Mouse (Mus musculus) olfactory bulb, adult 2 months (tissue): Measurements from ENCODE around the gene Fstl4. TPM values are rescaled to one million over a fixed set of nuclear protein-coding genes. Genes with fewer than 3 reads are reported as not detected.

Experiments used
- H3K27ac ChIP-seq: fragments of 200-500 bp; 2 replicates; pipeline ENCODE4 v1.5.1; 2012; ENCODE audit warnings: low read depth, low read length; ENCODE audit not compliant: insufficient read depth
- H3K4me1 ChIP-seq: fragments of 200-500 bp; 2 replicates; pipeline ENCODE4 v1.6.1; 2012; ENCODE audit warnings: low read length; ENCODE audit not compliant: control insufficient read depth, insufficient read depth
- H3K4me3 ChIP-seq: fragments of 200-500 bp; 2 replicates; pipeline ENCODE4 v1.5.1; 2012; ENCODE audit warnings: mild to moderate bottlenecking, low read depth, low read length, moderate library complexity; ENCODE audit not compliant: insufficient read depth
- CTCF ChIP-seq: fragments of 200-500 bp; IDR thresholded peaks from 2 replicates; pipeline ENCODE4 v1.5.1; 2012; ENCODE audit warnings: low read depth, mild to moderate bottlenecking, low read length, moderate library complexity; ENCODE audit not compliant: insufficient read depth
- POLR2A ChIP-seq: fragments of 200-500 bp; IDR thresholded peaks from 2 replicates; pipeline ENCODE4 v1.6.1; 2012; ENCODE audit warnings: mild to moderate bottlenecking, low read depth, low read length, moderate library complexity; ENCODE audit not compliant: insufficient read depth
- WGBS: fragments of 180-500 bp; shearing (Covaris S2); methylation state at CpG from one replicate; pipeline ENCODE4 v1.1.7; 2018; 5-methylcytosine and 5-hydroxymethylcytosine counted together
- polyA plus RNA-seq: library from polyadenylated mRNA; stranded (reverse); fragments of >200 nt; gene quantifications from 2 replicates; pipeline ENCODE4 v1.2.4, GENCODE M21; 2012; ENCODE audit warnings: low replicate concordance; ENCODE audit not compliant: missing spikeins, insufficient read depth, insufficient read length

Fstl4 gene
- polyA plus RNA-seq, 1 experiment: not detected

DNA sequence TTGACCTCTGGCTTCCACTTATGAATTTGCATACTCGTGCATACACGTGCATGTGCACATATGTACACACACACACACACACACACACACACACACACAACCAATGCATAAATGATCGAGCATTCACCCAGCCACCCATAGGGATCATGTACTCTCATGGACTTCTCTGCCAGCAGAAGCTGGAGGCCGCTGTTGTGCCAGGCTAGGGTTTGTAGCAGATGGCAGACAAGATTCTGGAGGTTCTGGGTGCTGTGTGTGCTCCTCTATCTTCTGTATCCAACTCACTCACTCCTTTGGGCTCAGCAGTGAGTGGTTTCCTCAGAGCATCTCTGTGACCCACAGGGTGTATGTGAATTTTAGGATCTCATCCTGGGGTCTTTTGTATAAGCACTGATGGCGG lies 230.3 kb downstream of the Fstl4 start:
- WGBS: 96% methylated on average over 5 of the region's 5 CpGs
- Histone ChIP-seq H3K4me1 (peaks cover 5% of the 10 kb centered on the region; the same call in 1 of the 2 replicates), H3K4me3 (no peak overlapping the region), H3K27ac (no peak overlapping the region)
- TF ChIP-seq POLR2A: no peak
- no peak for TF ChIP-seq CTCF

DNA sequence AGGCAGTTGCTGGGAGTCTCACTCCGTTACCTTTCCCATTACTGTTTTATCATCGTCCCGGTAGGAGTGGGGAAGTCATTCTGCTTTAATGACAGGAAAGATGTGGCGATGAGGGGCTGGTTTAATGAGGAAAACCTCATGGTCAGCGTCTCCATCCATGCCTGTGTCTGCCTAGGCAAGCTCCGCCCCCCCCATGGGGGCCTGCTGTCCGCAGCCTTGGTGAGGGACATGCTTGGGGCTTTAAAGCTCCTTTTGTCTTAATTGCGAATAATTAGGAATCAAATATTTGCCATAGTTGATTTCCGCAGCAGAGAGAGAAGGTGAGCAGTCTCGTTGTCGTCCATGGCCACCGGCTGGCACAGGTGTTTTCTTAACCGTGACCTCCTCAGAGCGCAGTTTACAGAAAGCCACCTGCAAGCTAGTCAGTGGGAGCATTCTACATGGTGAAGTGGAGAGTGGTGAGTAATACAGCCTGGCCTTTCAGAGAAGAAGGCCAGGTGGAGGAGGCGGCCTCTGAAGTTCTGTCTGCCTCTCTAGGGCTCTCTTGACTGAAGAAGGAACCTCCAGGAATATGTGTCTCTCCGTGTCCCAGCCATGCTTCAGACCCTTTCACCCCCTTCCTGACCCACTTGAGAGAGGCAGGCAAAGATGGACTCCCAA lies 232.1 kb downstream of the Fstl4 start:
- Histone ChIP-seq H3K4me1 (peaks cover 5% of the 10 kb centered on the region; the same call in 1 of the 2 replicates), H3K27ac (no peak overlapping the region), H3K4me3 (no peak overlapping the region)
- 82% methylated on average over 16 of the region's 16 CpGs for WGBS
- TF ChIP-seq POLR2A: no peak
- TF ChIP-seq CTCF: no peak

DNA sequence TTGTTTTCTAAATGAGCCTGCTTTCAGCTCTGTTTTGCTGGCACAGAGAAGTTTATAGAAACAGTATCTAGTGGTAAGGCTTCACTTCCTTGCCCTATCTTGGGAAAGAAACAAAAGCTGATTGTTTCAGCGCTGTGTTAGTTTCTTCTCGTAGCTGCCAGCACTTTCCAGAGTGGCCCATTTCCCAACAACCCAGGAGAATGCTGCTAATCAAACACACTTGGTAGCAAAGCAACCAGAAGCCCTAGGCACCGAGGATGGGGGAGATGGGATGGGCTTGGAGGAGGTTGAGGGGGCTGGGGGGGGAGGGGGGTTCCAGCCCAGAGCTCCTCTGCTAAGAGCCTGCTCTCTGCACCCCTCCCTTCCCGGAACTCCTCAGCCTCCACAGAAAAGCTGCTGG lies 233.0 kb downstream of the Fstl4 start:
- Histone ChIP-seq H3K4me3 (no peak overlapping the region), H3K4me1 (peaks cover 5% of the 10 kb centered on the region; the same call in 1 of the 2 replicates), H3K27ac (no peak overlapping the region)
- TF ChIP-seq CTCF (no peak), POLR2A (no peak)
- 23% methylated on average over 4 of the region's 4 CpGs for WGBS

DNA sequence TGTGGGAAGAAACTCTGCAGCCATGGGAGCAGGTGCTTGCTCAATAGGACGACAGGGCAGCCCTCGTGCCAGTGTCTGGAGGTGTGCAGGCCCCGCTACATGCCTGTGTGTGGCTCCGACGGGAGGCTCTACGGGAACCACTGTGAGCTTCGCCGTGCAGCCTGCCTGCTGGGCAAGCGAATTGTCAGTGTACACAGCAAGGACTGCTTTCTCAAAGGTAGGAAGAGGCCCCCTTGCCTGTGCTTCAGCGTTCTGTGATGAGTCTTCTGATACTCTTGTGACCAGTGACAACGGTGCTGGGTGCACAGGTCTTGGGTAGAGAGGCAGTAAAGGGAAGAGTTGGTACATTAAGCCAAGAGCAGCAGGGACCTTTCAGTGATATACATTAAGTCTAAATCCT lies 235.8 kb downstream of the Fstl4 start:
- WGBS: 95% methylated on average over 11 of the region's 11 CpGs
- TF ChIP-seq CTCF (no peak), POLR2A (no peak)
- H3K4me3 ChIP-seq: no peak overlapping the region
- no peak overlapping the region for H3K27ac ChIP-seq
- H3K4me1 ChIP-seq: peaks cover 5% of the 10 kb centered on the region; the same call in 1 of the 2 replicates

DNA sequence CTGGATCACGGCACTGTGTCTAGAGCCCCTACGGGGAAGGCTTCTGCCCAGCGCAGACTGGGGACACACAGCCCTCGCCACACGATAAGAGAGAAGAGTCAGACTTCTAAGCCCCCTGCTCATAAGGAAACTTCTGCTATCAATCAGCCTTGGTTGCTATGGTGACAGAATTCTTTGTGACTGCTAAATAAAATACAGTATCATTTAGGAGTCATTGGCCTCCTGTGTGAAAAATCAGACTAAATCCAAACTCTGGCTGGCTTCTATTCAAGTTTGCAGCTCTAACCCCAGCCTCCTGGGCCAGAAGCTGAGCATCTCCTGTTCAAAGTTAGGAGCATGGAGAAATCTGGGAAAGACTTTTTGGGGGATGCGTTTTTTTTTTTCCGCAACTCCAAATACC lies 238.9 kb downstream of the Fstl4 start:
- Histone ChIP-seq H3K4me1 (no peaks in the 10 kb centered on the region), H3K4me3 (no peak overlapping the region), H3K27ac (no peak overlapping the region)
- TF ChIP-seq CTCF: no peak
- TF ChIP-seq POLR2A: no peak
- whole genome bisulfite sequencing: 92% methylated on average over 7 of the region's 7 CpGs

DNA sequence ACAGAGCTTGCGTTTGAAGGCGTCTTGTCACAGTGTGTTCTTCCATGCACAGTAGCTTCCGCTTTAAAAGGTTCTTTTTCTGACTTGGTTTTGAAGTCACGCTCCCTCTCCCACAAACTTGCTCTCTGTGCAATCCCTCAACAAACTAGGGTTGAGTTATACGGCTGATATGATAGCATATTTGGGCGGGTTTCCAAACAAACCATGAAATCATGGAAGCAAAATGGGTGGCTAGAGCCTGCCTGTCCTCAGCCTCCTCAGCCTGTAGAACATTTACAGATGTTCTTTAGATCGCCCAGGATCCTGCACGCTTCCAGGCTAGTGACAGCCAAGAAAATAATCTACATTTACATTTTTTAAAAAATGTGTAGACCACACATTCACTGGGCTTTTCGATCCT lies 239.4 kb downstream of the Fstl4 start:
- WGBS: 97% methylated on average over 9 of the region's 9 CpGs
- Histone ChIP-seq H3K27ac (no peak overlapping the region), H3K4me1 (no peaks in the 10 kb centered on the region), H3K4me3 (no peak overlapping the region)
- TF ChIP-seq POLR2A (no peak), CTCF (no peak)

DNA sequence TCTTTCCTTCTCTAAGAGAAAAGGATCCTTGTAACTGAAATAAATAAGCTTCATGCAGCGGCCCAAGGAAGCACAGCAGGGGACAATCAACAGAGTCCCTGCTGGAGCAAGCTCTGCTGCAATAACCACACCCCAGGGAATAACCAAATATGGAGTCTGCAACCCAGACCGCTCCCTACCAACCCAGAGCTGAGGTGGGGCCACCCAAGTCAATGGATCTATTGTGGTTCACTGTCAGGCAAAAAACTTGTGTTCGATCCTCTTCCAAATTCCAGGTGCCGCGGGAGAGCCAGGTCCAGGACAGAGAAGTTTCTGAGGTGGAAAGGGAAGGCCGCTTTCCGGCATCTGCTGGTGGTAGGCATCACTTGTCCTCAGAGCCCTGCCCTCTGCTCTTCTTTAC lies 245.2 kb downstream of the Fstl4 start:
- TF ChIP-seq CTCF (no peak), POLR2A (no peak)
- 85% methylated on average over 7 of the region's 7 CpGs for WGBS
- H3K4me3 ChIP-seq: no peak overlapping the region
- no peaks in the 10 kb centered on the region for H3K4me1 ChIP-seq
- no peak overlapping the region for H3K27ac ChIP-seq

DNA sequence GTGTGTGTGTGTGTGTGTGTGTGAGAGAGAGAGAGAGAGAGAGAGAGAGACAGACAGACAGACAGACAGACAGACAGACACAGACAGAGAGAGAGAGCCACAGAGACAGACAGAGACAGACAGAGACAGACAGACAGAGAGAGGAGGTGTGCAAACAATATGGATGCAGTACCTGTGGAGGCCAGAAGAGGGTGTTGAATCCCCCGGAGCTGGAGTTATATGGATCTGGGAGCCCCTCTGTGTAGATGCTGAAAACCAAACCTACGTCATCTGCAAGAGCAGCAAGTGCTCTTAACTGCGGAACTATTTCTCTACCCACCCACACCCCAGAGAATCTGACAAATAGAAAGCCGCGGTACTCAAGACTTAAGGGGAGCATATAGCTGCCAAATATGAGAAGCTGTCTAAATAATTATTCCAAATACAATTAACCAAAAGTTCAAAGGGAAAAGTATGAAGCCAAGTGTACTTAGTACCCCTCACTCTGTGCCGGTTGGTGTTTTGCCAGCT lies 247.6 kb downstream of the Fstl4 start:
- Histone ChIP-seq H3K4me1 (no peaks in the 10 kb centered on the region), H3K27ac (no peak overlapping the region), H3K4me3 (no peak overlapping the region)
- WGBS: 78% methylated on average over 6 of the region's 6 CpGs
- no peak for TF ChIP-seq POLR2A
- TF ChIP-seq CTCF: no peak

DNA sequence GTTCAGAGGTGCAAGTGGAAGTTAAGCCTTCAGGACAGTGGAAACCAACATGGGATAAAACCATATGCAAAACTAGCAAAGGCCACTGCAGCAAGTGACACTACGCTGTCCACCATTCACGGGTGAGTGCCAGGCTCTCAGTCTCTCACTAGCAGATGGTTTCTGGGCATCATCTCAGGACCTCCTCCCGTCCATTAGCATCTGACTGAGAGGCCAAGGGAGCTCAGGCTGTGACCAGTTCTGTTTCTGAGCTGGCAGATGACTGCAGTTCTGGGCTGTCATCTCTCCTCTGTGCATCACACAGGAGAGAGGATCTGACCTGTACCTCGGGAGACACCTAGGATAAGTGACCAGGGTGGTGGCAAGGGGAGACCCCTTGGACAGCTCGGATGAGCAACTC lies 249.5 kb downstream of the Fstl4 start:
- Histone ChIP-seq H3K4me1 (no peaks in the 10 kb centered on the region), H3K27ac (no peak overlapping the region), H3K4me3 (no peak overlapping the region)
- TF ChIP-seq CTCF (no peak), POLR2A (no peak)
- WGBS: 74% methylated on average over 5 of the region's 5 CpGs
